Mouse (Mus musculus) layer of hippocampus, adult 9-10 months (tissue): Measurements from ENCODE around the gene Gstt2.
"Not testable (repeated sequence)": the region's sequence is repeated elsewhere in the genome, so short reads cannot be mapped to it uniquely, and the experiment has no call there.

Experiments used
- DNase-seq: peaks from one replicate; pipeline ENCODE4 v3.0.0; 2022; ENCODE audit warnings: low spot score

Gene Gstt2

GRCm38 (mm10) chr10:75855416-75855981, 18.3 kb upstream of the Gstt2 start:
- DNase-seq, result no peak

DNA sequence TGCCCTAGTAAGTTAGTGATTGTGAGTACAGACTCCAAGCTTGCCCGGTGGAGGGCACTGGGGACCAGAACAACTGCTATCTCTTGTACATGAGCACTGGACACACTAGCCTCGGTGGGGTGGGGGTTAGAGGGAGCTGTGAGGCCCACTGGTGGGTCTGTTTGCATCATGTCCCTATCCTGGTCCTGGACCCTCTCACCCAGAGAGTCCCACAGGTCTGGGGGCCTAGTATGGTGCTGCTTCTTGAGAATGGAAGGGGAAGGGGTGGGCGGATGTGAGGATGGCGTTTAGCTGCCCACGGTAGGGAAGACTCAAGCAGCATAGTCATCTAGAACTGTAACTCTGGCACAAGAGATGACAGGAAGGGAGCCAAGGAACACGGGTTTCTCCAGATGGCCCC, 17.6 kb upstream of the Gstt2 start:
- DNase-seq, result no peak

DNA sequence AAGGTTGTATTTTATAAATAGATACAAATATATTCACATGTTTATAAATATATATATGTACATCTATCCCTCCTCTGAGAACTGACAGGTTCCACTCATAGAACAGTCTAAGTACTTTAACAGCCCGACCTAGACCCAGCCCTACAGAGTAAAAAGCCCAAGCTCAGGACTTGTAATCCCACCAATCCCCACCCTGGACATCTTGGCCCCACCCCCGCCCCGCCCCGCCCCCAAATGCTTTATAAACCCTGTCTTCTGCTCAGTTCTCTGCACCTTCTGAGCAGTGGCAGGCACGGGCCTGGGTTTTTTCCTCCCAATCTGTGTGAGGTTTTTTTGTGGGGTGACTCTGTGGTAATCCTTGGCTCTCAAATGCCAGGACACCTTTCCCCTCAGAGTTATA, 16.9 kb upstream of the Gstt2 start:
- DNase-seq, result no peak

DNA sequence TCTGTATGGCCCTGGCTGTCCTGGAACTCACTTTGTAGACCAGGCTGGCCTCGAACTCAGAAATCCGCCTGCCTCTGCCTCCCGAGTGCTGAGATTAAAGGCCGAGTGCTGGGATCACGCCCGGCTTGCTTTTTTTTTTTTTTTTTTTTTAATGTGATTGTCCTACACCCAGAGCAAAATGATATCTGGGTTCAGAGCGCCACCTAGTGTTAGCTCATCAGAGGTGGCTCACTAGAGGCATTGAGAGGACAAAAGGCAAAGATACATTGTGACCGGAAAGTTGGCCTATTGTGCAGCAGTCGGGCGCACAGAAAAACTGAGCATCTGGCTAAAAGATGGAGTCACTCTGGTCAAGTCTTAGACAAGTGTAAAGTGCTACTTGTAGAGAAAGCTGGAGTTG, 16.2 kb upstream of the Gstt2 start:
- peak; percentile 83 for DNase-seq

DNA sequence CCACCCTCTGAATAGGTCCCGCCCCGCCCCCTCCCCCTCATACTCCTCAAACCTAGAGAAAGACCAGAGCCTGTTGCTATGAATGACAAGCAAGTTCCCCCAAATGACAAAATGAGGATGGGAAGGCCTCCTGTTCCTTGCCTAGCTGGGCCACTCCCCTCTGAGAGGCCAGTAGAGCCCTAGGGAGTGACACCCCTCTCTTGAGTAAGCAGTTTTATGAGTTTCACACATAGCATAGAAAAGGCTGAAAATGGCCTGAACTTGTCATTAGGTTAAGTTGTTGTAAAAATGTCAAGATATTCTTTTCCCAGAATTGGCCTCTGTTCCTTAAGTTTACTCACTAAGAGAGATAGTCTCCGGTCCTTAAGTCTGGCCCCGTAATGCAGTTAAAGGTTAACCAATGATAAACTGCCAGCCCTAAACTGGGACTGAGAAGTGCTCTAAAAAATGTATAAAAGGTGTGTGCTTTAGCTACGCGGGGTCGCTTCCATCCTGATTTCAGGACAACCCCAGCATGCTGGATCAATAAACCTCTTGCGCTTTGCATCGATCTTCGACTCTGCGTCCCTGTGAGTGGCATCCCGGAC, 15.4 kb upstream of the Gstt2 start:
- DNase-seq, result no peak

GRCm38 (mm10) chr10:75851681-75852080, 14.5 kb upstream of the Gstt2 start:
- DNase-seq, result no peak

DNA sequence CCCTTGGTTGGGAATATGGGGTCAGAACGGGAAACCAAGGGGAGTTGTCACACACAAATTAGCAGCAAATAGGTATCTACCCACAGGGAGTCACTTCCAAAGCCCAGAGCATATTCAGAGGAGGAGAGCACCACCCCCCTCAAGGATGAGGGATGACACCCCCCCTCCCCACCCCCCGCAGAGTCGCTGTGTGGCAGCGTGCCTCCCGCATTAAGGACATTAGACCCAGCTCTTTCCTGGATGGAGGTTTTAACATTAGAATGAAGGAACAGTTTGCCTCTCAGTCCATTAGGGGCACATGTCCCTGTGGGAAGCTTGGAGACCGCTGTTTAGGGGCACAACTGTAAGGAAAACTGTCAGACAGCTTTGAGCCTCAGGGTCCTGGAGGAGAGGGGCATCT, 13.9 kb upstream of the Gstt2 start:
- DNase-seq, result no peak

DNA sequence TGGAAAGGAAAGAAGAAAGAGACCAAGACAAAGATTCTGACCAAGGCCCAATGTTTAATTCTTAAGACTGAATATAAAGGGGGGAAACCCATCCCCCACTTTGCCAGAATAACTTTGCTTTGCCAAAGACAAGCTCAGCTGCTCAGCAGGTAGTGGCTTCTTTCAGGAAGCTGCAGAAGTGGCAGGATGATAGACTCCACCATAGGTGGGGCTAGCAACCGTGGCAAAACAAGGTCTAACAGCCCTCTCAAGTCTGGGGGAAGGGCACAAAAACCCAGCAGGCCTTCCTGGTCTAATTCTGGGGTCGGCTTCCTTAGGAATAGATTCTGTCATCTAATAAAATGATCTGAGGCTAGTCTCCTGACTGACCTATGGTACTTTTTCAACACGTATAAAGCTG, 11.2 kb upstream of the Gstt2 start:
- no peak for DNase-seq

- no peak for DNase-seq
Measured at GRCm38 (mm10) chr10:75845306-75845930, 8.2 kb upstream of the Gstt2 start.

GRCm38 (mm10) chr10:75844800-75845199, 7.6 kb upstream of the Gstt2 start:
- DNase-seq, result no peak

DNA sequence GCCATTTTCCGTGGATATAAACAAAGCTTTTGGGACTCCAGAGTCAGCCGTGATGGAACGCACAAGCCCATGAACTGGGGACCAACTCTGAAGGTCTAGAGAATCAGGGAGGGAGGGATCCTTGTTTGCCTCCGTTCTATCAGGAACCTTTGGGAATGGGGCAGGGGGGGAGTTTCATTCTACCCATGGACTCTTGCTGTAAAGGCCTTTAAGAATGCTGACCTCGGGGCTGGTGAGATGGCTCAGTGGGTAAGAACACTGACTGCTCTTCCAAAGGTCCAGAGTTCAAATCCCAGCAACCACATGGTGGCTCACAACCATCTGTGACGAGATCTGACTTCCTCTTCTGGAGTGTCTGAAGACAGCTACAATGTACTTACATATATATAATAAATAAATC, 6.7 kb upstream of the Gstt2 start:
- DNase-seq, result not testable (repeated sequence)

DNA sequence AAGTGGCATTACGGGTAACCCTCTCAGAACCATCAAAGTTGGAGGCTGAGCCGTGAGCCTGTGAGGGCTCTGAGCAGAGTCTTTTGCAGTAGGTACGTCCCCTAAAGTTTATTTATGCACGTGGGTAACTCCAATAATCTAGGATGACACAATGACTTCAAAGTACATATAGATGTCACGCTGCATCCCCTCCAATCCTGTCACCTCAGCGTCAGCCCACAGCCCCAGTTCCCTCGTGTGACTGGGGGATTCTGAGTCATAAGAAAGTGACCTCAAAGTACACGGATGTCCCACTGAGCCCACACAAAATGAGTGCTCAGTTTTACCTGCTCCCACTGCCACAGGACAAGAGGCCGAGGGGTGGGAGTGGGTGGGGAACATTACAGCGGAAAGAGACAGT, 1.9 kb upstream of the Gstt2 start:
- no peak for DNase-seq

- no peak for DNase-seq
Measured at GRCm38 (mm10) chr10:75835761-75836531, 1.3 kb downstream of the Gstt2 start.

DNA sequence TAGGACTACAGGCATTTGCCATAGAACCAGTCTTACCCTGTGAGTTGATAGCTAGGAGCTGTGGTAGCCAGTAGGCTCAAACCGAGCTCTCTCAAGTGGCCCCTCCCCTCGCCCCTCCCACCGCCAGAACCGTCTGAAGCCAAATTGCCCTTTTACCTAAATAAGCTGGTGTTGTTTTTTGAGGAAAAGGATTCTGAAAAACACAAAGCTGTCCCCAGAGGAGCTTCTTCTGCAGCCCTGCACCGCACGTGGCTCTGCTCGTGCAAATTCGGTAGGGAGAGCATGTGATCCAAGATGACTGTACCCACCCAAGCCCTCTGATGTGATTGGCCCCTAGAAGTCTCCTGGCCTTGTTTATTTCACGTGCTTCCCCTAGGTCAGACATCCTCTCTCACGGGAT, 1.9 kb downstream of the Gstt2 start:
- no peak for DNase-seq

DNA sequence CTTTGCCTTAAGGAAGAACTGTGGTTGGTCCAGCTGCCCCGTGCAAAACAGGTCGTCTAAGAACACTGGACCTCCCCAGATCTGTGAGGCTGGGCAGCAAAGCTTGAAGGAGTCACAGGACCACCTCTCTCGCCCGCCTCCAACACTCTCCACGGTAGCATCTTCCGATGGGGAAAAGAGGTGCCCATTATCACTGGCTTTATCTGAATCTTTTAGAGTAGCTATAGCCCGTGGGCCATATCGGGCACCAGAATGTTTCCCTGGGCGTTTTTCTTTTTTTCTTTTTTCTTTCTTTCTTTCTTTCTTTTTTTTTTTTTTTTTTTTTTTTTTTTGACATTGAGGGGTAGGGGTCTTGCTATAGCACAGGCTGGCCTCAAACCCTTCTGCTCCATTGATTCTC, 2.5 kb downstream of the Gstt2 start:
- DNase-seq, result no peak

DNA sequence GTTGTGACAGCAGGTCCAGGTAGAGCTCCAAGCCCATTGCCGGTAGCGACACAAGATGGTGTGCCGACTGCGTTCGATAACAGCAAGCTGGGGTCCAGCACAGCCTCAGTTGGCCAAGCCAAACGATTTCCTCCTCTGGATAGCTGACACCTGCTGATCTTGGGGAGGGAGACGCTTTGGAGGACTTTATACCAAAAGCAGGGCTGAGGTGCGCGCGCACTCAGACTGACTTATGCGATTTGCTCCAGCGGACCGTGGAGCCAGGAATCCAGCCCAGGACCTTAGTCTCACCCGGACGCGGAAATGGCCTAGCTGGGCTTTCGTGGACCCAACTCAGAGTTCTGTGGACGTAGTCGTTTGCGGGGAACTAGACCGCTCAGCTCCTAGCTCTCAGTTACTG, 3.0 kb downstream of the Gstt2 start:
- DNase-seq, result no peak

GRCm38 (mm10) chr10:75833456-75834080, 3.7 kb downstream of the Gstt2 start:
- no peak for DNase-seq

GRCm38 (mm10) chr10:75832272-75832895, 4.8 kb downstream of the Gstt2 start:
- no peak for DNase-seq

DNA sequence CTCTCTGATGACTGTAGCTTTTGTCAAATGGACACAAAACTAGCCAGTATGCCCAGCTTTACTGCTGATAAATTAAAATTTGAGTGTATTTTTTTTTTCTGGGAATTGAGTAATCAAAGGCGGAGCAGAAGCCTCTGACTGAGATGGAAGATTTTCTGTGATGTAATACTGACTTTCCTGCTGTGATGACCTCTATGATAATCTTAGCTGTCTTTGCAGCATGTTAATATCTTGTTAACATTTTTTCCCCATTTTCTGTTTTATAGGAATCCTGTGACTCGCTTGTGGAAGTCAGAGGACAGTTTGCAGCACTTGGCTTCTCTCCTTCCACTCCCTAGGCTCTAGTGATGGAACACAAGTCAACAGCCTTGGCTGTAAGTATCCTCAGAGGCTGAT, 7.0 kb downstream of the Gstt2 start:
- no peak for DNase-seq

GRCm38 (mm10) chr10:75829529-75830274, 7.5 kb downstream of the Gstt2 start:
- DNase-seq, result no peak

GRCm38 (mm10) chr10:75828500-75828931, 8.7 kb downstream of the Gstt2 start:
- no peak for DNase-seq
